Mouse (Mus musculus): ENCODE data around the gene Lgi4. TPM values are rescaled to one million over a fixed set of nuclear protein-coding genes. Genes with fewer than 3 reads are reported as not detected.

Lgi4 gene
- 10.8 and 12.4 TPM in 2 replicates for polyA plus RNA-seq (2012; rRNA removed; ENCODE audit: low replicate concordance)

GRCm38 (mm10) chr7:31059108-31059507 lies at the start of gene Lgi4:
Lgi4 (plus strand) TSS chr7:31059342.

GRCm38 (mm10) chr7:31042431-31042910 lies 16.7 kb upstream of the Lgi4 start, which contains the start of gene Fxyd5:
Fxyd5 (minus strand) TSS chr7:31042481.

GRCm38 (mm10) chr7:31051321-31052021 lies 7.7 kb upstream of the Lgi4 start, which contains the start of gene Fxyd7:
Fxyd7 (minus strand) TSS chr7:31051467.

GRCm38 (mm10) chr7:31057071-31057470 lies 2.1 kb upstream of the Lgi4 start, which contains the start of gene Fxyd1:
Fxyd1 (minus strand) TSS chr7:31057199.

GRCm38 (mm10) chr7:31076492-31076891 lies 17.4 kb downstream of the Lgi4 start, which contains the start of gene Fxyd3:
Fxyd3 (minus strand) TSS chr7:31076704.

GRCm38 (mm10) chr7:31115182-31115581 lies 56.0 kb downstream of the Lgi4 start, which contains the start of gene Hpn:
Hpn (minus strand) TSS chr7:31115290.

Other genes with a start within 250 kb of the Lgi4 start
- gene Ffar2, start 235.6 kb upstream of the Lgi4 start, polyA plus RNA-seq (2012; rRNA removed; ENCODE audit: low replicate concordance) = 27.4 and 105 TPM in 2 replicates
- not detected in 2 replicates for gene Ffar3, start 203.2 kb upstream of the Lgi4 start, polyA plus RNA-seq (2012; rRNA removed; ENCODE audit: low replicate concordance)
- 0.03 and 0.05 TPM in 2 replicates for gene Ffar1, start 197.8 kb upstream of the Lgi4 start, polyA plus RNA-seq (2012; rRNA removed; ENCODE audit: low replicate concordance)
- gene Cd22, start 179.0 kb upstream of the Lgi4 start, polyA plus RNA-seq (2012; rRNA removed; ENCODE audit: low replicate concordance) = 1.3 and 4.4 TPM in 2 replicates
- 0.72 and 1.3 TPM in 2 replicates for gene Mag, start 144.5 kb upstream of the Lgi4 start, polyA plus RNA-seq (2012; rRNA removed; ENCODE audit: low replicate concordance)
- gene Hamp2, start 134.7 kb upstream of the Lgi4 start, polyA plus RNA-seq (2012; rRNA removed; ENCODE audit: low replicate concordance) = 0.77 and 1.3 TPM in 2 replicates
- gene Hamp, start 115.3 kb upstream of the Lgi4 start, polyA plus RNA-seq (2012; rRNA removed; ENCODE audit: low replicate concordance) = 0.64 and 3.8 TPM in 2 replicates
- 99.1 and 134 TPM in 2 replicates for gene Usf2, start 102.5 kb upstream of the Lgi4 start, polyA plus RNA-seq (2012; rRNA removed; ENCODE audit: low replicate concordance)
- gene Lsr, start 85.9 kb upstream of the Lgi4 start, polyA plus RNA-seq (2012; rRNA removed; ENCODE audit: low replicate concordance) = 5.2 and 72.6 TPM in 2 replicates
- gene Fam187b, start 85.6 kb upstream of the Lgi4 start, polyA plus RNA-seq (2012; rRNA removed; ENCODE audit: low replicate concordance) = 0.40 and 1.7 TPM in 2 replicates
- gene Fxyd5, start 16.9 kb upstream of the Lgi4 start, polyA plus RNA-seq (2012; rRNA removed; ENCODE audit: low replicate concordance) = 111 and 190 TPM in 2 replicates
- 5.3 and 9.8 TPM in 2 replicates for gene Fxyd7, start 7.9 kb upstream of the Lgi4 start, polyA plus RNA-seq (2012; rRNA removed; ENCODE audit: low replicate concordance)
- gene Fxyd1, start 2.1 kb upstream of the Lgi4 start, polyA plus RNA-seq (2012; rRNA removed; ENCODE audit: low replicate concordance) = 596 and 782 TPM in 2 replicates
- gene Fxyd3, start 17.4 kb downstream of the Lgi4 start, polyA plus RNA-seq (2012; rRNA removed; ENCODE audit: low replicate concordance) = 1.0 and 82.9 TPM in 2 replicates
- 3.1 and 15.4 TPM in 2 replicates for gene Hpn, start 55.9 kb downstream of the Lgi4 start, polyA plus RNA-seq (2012; rRNA removed; ENCODE audit: low replicate concordance)
- 58.1 and 69.7 TPM in 2 replicates for gene Scn1b, start 67.7 kb downstream of the Lgi4 start, polyA plus RNA-seq (2012; rRNA removed; ENCODE audit: low replicate concordance)
- gene Gramd1a, start 96.6 kb downstream of the Lgi4 start, polyA plus RNA-seq (2012; rRNA removed; ENCODE audit: low replicate concordance) = 113 and 153 TPM in 2 replicates
- not detected in 2 replicates for gene Scgb2b2, start 231.2 kb downstream of the Lgi4 start, polyA plus RNA-seq (2012; rRNA removed; ENCODE audit: low replicate concordance)
- not detected in 2 replicates for gene Scgb1b2, start 232.5 kb downstream of the Lgi4 start, polyA plus RNA-seq (2012; rRNA removed; ENCODE audit: low replicate concordance)